Mouse (Mus musculus) urinary bladder, postnatal 14 days (tissue): ENCODE data around the gene Prr5l.
A peak's percentile ranks its signal among the peaks of the same experiment; 100 is the strongest.
"Not testable (repeated sequence)": the region's sequence is repeated elsewhere in the genome, so short reads cannot be mapped to it uniquely, and the experiment has no call there.

Experiments used
- DNase-seq: peaks from one replicate; pipeline ENCODE4 v3.0.0; 2021; ENCODE audit warnings: low spot score

The Prr5l gene

GRCm38 (mm10) chr2:101762405-101762804, 120.4 kb downstream of the Prr5l start:
- peak; percentile 17 for DNase-seq

GRCm38 (mm10) chr2:101761898-101762297, 120.9 kb downstream of the Prr5l start:
- DNase-seq: no peak

GRCm38 (mm10) chr2:101759523-101760277, 123.1 kb downstream of the Prr5l start:
- DNase-seq: no peak

GRCm38 (mm10) chr2:101757806-101758205, 125.0 kb downstream of the Prr5l start:
- no peak for DNase-seq

- no peak for DNase-seq
These were observed 126.6 kb downstream of the Prr5l start for GRCm38 (mm10) chr2:101756069-101756753.

GRCm38 (mm10) chr2:101754939-101755555, 127.8 kb downstream of the Prr5l start:
- DNase-seq: no peak

- DNase-seq: no peak
These were observed 128.4 kb downstream of the Prr5l start for GRCm38 (mm10) chr2:101754428-101754827.

GRCm38 (mm10) chr2:101752979-101753378, 129.8 kb downstream of the Prr5l start:
- no peak for DNase-seq

- no peak for DNase-seq
These were observed 130.4 kb downstream of the Prr5l start for GRCm38 (mm10) chr2:101752402-101752801.

GRCm38 (mm10) chr2:101751236-101751922, 131.4 kb downstream of the Prr5l start:
- DNase-seq: no peak

GRCm38 (mm10) chr2:101746537-101746936, 136.3 kb downstream of the Prr5l start:
- no peak for DNase-seq

- not testable (repeated sequence) for DNase-seq
These were observed 137.2 kb downstream of the Prr5l start for GRCm38 (mm10) chr2:101745656-101746055.

GRCm38 (mm10) chr2:101742072-101742860, 140.6 kb downstream of the Prr5l start:
- DNase-seq: no peak

- DNase-seq: no peak
These were observed 141.2 kb downstream of the Prr5l start for GRCm38 (mm10) chr2:101741653-101742052.

- DNase-seq: no peak
These were observed 142.9 kb downstream of the Prr5l start for GRCm38 (mm10) chr2:101739914-101740313.

GRCm38 (mm10) chr2:101733564-101733963, 149.3 kb downstream of the Prr5l start:
- DNase-seq: peak; percentile 54

- DNase-seq: no peak
These were observed 150.0 kb downstream of the Prr5l start for GRCm38 (mm10) chr2:101732777-101733210.

GRCm38 (mm10) chr2:101730972-101731371, 151.9 kb downstream of the Prr5l start:
- DNase-seq: peak; percentile 16

GRCm38 (mm10) chr2:101729472-101729871, 153.4 kb downstream of the Prr5l start:
- no peak for DNase-seq

- DNase-seq: no peak
These were observed 155.0 kb downstream of the Prr5l start for GRCm38 (mm10) chr2:101727787-101728186.

- DNase-seq: no peak
These were observed 159.4 kb downstream of the Prr5l start for GRCm38 (mm10) chr2:101723333-101723881.
